Mouse (Mus musculus) neural tube, embryonic 14.5 days (tissue): ENCODE measurements around the gene Hist1h4a. TPM values are rescaled to one million over a fixed set of nuclear protein-coding genes. Genes with fewer than 3 reads are reported as not detected.
A peak's percentile ranks its signal among the peaks of the same experiment; 100 is the strongest.

Source experiments
- ATAC-seq: fragments of 200-750 bp; cut with Nextera tagmentation; 2 replicates; pipeline ENCODE4 v1.8.0; 2017; ENCODE audit warnings: low read depth, mild to moderate bottlenecking, moderate TSS enrichment, moderate library complexity
- H3K27ac ChIP-seq: fragments of 300-500 bp; sonication (generic); 2 replicates; pipeline ENCODE4 v1.5.1; 2014; ENCODE audit warnings: low read depth, mild to moderate bottlenecking, control low read depth, low read length, moderate library complexity, mixed read lengths
- H3K27me3 ChIP-seq: fragments of 300-500 bp; sonication (generic); 2 replicates; pipeline ENCODE4 v1.6.1; 2014; ENCODE audit warnings: low read length; ENCODE audit not compliant: control insufficient read depth, insufficient read depth
- H3K36me3 ChIP-seq: fragments of 300-500 bp; sonication (generic); 2 replicates; pipeline ENCODE4 v1.6.1; 2014; ENCODE audit warnings: low read length, mixed read lengths; ENCODE audit not compliant: control insufficient read depth, insufficient read depth
- H3K4me1 ChIP-seq: fragments of 300-500 bp; sonication (generic); 2 replicates; pipeline ENCODE4 v1.6.1; 2014; ENCODE audit warnings: low read length; ENCODE audit not compliant: control insufficient read depth, insufficient read depth
- H3K4me2 ChIP-seq: fragments of 300-500 bp; sonication (generic); 2 replicates; pipeline ENCODE4 v1.6.1; 2014; ENCODE audit warnings: mild to moderate bottlenecking, low read depth, low read length, control low read depth
- H3K4me3 ChIP-seq: fragments of 300-500 bp; sonication (generic); 2 replicates; pipeline ENCODE4 v1.5.1; 2014; ENCODE audit warnings: low read depth, low read length, control low read depth, mixed read lengths
- H3K9ac ChIP-seq: fragments of 300-500 bp; sonication (generic); replicated peaks from 2 replicates; pipeline ENCODE4 v1.6.1; 2014; ENCODE audit warnings: low read depth, mild to moderate bottlenecking, control low read depth, low read length, mixed read lengths
- H3K9me3 ChIP-seq: fragments of 300-500 bp; sonication (generic); 2 replicates; pipeline ENCODE4 v1.6.1; 2016; ENCODE audit warnings: low read length; ENCODE audit not compliant: control insufficient read depth
- WGBS: fragments of 180-500 bp; shearing (Covaris S2); extraction: QIAGEN DNeasy Blood & Tissue Kit; methylation state at CpG from one replicate; pipeline ENCODE4 v1.1.7; 2014; 5-methylcytosine and 5-hydroxymethylcytosine counted together
- polyA plus RNA-seq: library from polyadenylated mRNA; unstranded; fragments of >200 nt; fragmentation: Nextera tagmentation; extraction: Ambion mirVana; gene quantifications from 2 replicates; pipeline ENCODE4 v1.2.1, GENCODE M21; 2014

Gene Hist1h4a
- not detected in 2 replicates for polyA plus RNA-seq

DNA sequence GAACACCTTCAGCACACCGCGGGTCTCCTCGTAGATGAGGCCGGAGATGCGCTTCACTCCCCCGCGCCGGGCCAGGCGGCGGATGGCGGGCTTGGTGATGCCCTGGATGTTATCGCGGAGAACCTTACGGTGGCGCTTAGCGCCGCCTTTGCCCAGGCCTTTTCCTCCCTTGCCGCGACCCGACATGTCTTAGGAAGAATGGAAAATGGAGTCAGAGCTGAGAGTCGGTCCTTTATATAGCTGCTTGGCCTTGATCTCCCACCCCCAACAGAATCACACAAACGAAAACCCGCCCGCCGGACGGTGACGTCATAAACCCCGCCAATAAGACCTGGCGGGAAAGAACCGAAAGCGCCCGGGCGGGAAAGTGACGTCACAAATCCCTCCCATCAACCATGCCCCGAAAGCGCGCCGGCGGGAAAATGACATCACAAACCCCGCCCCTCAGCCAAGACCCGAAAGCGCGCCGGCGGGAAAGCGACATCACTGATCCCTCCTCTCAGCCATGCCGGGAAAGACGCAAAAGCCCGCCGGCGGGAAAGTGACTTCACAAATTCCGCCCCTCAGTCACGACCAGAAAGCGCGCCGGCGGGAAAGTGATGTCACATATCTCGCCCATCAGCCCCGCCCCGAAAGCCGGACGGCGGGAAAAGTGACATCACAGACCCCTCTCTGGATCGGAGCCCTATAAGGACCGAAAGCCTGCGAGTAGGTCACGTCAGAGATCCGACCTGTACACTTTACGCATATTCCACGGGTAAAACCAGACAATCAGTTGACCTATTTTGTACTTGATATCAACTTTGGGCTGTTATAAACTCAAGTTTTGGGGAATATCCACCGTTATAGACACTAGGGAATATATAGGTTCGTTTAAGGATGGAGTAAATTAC is at the start of gene Hist1h4a:
TSS of gene Hist1h4a (minus strand) at position 259 of the 893 bp plus-strand sequence.
- H3K9me3 ChIP-seq: no peaks in the 10 kb centered on the region
- H3K27me3 ChIP-seq: no peaks in the 10 kb centered on the region
- peak; percentile 82 for ATAC-seq
- peak within 1 kb of the TSS; percentile 59 for H3K4me2 ChIP-seq
- peak within 1 kb of the TSS; percentile 38 for H3K4me3 ChIP-seq
- peaks cover 7% of the 10 kb centered on the region for H3K4me1 ChIP-seq
- H3K36me3 ChIP-seq: no peaks in the 10 kb centered on the region
- H3K27ac ChIP-seq: peak within 1 kb of the TSS; percentile 79
- peak within 1 kb of the TSS; percentile 50 for H3K9ac ChIP-seq
- WGBS: under 1% methylated on average over 67 of the region's 72 CpGs

- 91% methylated on average over 15 of the region's 15 CpGs for WGBS
Observed at GRCm38 (mm10) chr13:23806422-23807052, 45.5 kb upstream of the Hist1h4a start, which contains the start of gene Slc17a2. Gene Slc17a2 (plus strand): TSS chr13:23806993.

DNA sequence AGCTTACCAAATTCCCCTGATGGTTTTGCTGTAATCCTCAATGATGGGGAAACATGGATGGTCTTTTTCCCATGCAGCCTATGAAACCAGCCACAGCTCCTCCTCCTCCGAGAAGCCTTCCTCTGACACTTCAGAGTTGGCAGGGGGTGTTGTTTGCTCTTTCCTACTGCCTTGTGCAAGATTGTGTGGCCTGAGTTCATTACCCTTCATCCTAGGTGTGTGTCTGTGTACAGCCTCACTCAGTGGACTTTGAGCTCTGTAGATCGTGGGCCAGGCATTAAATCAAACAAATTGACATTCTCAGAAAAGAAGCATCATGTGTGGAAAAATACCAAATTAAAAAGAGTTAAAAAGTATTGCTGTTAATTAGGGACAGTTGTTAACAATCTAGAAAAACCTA is 43.5 kb upstream of the Hist1h4a start:
- Histone ChIP-seq H3K4me3 (no peak overlapping the region), H3K9ac (no peak overlapping the region), H3K9me3 (no peaks in the 10 kb centered on the region), H3K4me1 (no peaks in the 10 kb centered on the region), H3K27me3 (no peaks in the 10 kb centered on the region), H3K36me3 (no peaks in the 10 kb centered on the region), H3K4me2 (no peak overlapping the region), H3K27ac (no peak overlapping the region)
- ATAC-seq: no peak
- WGBS: 83% methylated on average over 2 of the region's 2 CpGs

More at GRCm38 (mm10) chr13:23806422-23807052, 45.5 kb upstream of the Hist1h4a start, which contains the start of gene Slc17a2:
- no peak for ATAC-seq
- no peak within 1 kb of the TSS for H3K9ac ChIP-seq
- no peaks in the 10 kb centered on the region for H3K27me3 ChIP-seq
- H3K4me1 ChIP-seq: no peaks in the 10 kb centered on the region
- no peaks in the 10 kb centered on the region for H3K36me3 ChIP-seq
- H3K4me3 ChIP-seq: no peak within 1 kb of the TSS
- H3K9me3 ChIP-seq: no peaks in the 10 kb centered on the region
- no peak within 1 kb of the TSS for H3K4me2 ChIP-seq
- no peak within 1 kb of the TSS for H3K27ac ChIP-seq

- Histone ChIP-seq H3K36me3 (no peaks in the 10 kb centered on the region), H3K9ac (no peak overlapping the region), H3K9me3 (no peaks in the 10 kb centered on the region), H3K4me2 (no peak overlapping the region), H3K27ac (no peak overlapping the region), H3K27me3 (no peaks in the 10 kb centered on the region), H3K4me3 (no peak overlapping the region), H3K4me1 (no peaks in the 10 kb centered on the region)
- ATAC-seq: no peak
- 85% methylated on average over 5 of the region's 5 CpGs for WGBS
Observed at GRCm38 (mm10) chr13:23799405-23799804, 38.4 kb upstream of the Hist1h4a start.

GRCm38 (mm10) chr13:23792520-23792919 is 31.5 kb upstream of the Hist1h4a start:
- ATAC-seq: peak; percentile 88
- WGBS: 49% methylated on average over 2 of the region's 2 CpGs
- no peak overlapping the region for H3K4me3 ChIP-seq

DNA sequence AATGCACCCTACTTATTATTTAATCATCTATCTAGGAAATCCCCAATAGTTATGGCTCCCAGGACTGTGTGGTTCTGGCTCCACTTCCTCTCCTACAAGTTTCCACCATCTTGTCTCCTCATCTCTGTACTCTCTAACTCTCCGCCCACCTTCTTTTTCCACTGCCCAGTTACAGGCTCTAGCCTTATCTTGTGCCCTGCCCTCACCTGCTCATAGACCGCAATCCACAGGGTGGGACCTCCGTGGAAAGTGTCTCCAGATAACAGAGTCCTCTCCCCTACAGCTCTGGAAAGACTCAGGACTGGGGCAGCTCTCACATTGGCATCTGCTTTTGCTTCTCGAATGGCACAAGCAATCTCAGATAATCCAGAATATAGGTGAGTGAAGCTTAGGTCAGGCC is 18.0 kb upstream of the Hist1h4a start:
- Histone ChIP-seq H3K4me1 (no peaks in the 10 kb centered on the region), H3K9me3 (no peaks in the 10 kb centered on the region), H3K4me3 (no peak overlapping the region), H3K27ac (no peak overlapping the region), H3K27me3 (no peaks in the 10 kb centered on the region), H3K36me3 (no peaks in the 10 kb centered on the region), H3K4me2 (no peak overlapping the region), H3K9ac (no peak overlapping the region)
- ATAC-seq: no peak
- 89% methylated on average over 4 of the region's 4 CpGs for WGBS

More at GRCm38 (mm10) chr13:23792520-23792919, 31.5 kb upstream of the Hist1h4a start:
- no peaks in the 10 kb centered on the region for H3K4me1 ChIP-seq
- H3K27ac ChIP-seq: no peak overlapping the region
- no peaks in the 10 kb centered on the region for H3K36me3 ChIP-seq
- H3K9me3 ChIP-seq: no peaks in the 10 kb centered on the region
- no peak overlapping the region for H3K9ac ChIP-seq
- no peak overlapping the region for H3K4me2 ChIP-seq
- no peaks in the 10 kb centered on the region for H3K27me3 ChIP-seq

GRCm38 (mm10) chr13:23778339-23778738 is 17.3 kb upstream of the Hist1h4a start:
- no peak overlapping the region for H3K4me2 ChIP-seq
- no peaks in the 10 kb centered on the region for H3K27me3 ChIP-seq
- no peak overlapping the region for H3K9ac ChIP-seq
- no peak overlapping the region for H3K4me3 ChIP-seq
- WGBS: 94% methylated on average over 7 of the region's 7 CpGs
- H3K9me3 ChIP-seq: no peaks in the 10 kb centered on the region
- H3K36me3 ChIP-seq: no peaks in the 10 kb centered on the region
- no peak for ATAC-seq
- no peaks in the 10 kb centered on the region for H3K4me1 ChIP-seq
- no peak overlapping the region for H3K27ac ChIP-seq

GRCm38 (mm10) chr13:23772561-23773313 is 11.7 kb upstream of the Hist1h4a start:
- H3K4me3 ChIP-seq: no peak overlapping the region

More at GRCm38 (mm10) chr13:23772561-23773313, 11.7 kb upstream of the Hist1h4a start:
- Histone ChIP-seq H3K27ac (no peak overlapping the region), H3K4me2 (peak overlapping the region; percentile 40), H3K9ac (no peak overlapping the region), H3K4me1 (0 out of 2 replicates have a peak, but pooled peaks cover 3% of the 10 kb centered on the region), H3K9me3 (no peaks in the 10 kb centered on the region), H3K36me3 (no peaks in the 10 kb centered on the region), H3K27me3 (no peaks in the 10 kb centered on the region)
- peak; percentile 93 for ATAC-seq
- 30% methylated on average over 21 of the region's 21 CpGs for WGBS
